Comparison of ENCODE assay signal across 14 mouse cellular contexts in genomic region chr4:99653216-99653607, GRCm38 (mm10). TPM values are rescaled to one million over a fixed set of nuclear protein-coding genes. Genes with fewer than 3 reads are reported as not detected.
DNase-seq lines count a peak whose midpoint lies in the region; ATAC-seq and TF ChIP-seq lines count a peak whose summit lies in the region.
"Had no signal": no experiment of that assay in that cellular context is flagged by ENCODE, and none has a peak within 500 bp of the region (broad histone marks: within the 10 kb centered on the region; RNA-seq: fewer than 3 reads in every experiment).

No protein-coding gene starts in this region.

- no peak for TF ChIP-seq POLR2A in heart, adult 2 months (IDR thresholded peaks at IDR 0.05; ENCODE audit: insufficient read depth, low read depth, low read length)

- no peak overlapping the region for H3K27ac ChIP-seq in heart, adult 2 months
- no peak overlapping the region for H3K27ac ChIP-seq in liver, postnatal 0 days (ENCODE audit: low read depth)
- no peak overlapping the region for H3K27ac ChIP-seq in ES-E14 (ENCODE audit: insufficient read depth, low read depth, low read length, poor library complexity, severe bottlenecking)
- peak overlapping the region; percentile 44 for H3K27ac ChIP-seq in hindbrain, embryonic 13.5 days
- no peak overlapping the region for H3K27ac ChIP-seq in forebrain, embryonic 16.5 days (ENCODE audit: low read length)
- H3K27ac ChIP-seq: liver, embryonic 13.5 days had no signal

- WGBS in heart, adult 2 months = 3% methylated on average over 25 of the region's 25 CpGs
- WGBS in liver, postnatal 0 days (ENCODE audit: insufficient replicate concordance) = 2% methylated on average over 25 of the region's 25 CpGs
- WGBS in hindbrain, embryonic 13.5 days = under 1% methylated on average over 25 of the region's 25 CpGs
- under 1% methylated on average over 25 of the region's 25 CpGs for WGBS in forebrain, embryonic 16.5 days

- H3K4me3 ChIP-seq in heart, adult 2 months = no peak overlapping the region
- no peak overlapping the region for H3K4me3 ChIP-seq in liver, postnatal 0 days (ENCODE audit: low read depth, low read length)
- peak overlapping the region; percentile 31 to 33 for H3K4me3 ChIP-seq in ES-E14 (ENCODE audit: insufficient read depth in 1 of 2, low read depth in 1 of 2, low read length in 2 of 2, poor library complexity in 1 of 2, severe bottlenecking in 1 of 2)
- H3K4me3 ChIP-seq in hindbrain, embryonic 13.5 days = peak overlapping the region; percentile 24
- no peak overlapping the region for H3K4me3 ChIP-seq in forebrain, embryonic 16.5 days (replicated peaks; ENCODE audit: low read length)
- H3K4me3 ChIP-seq: liver, embryonic 13.5 days had no signal

- ATAC-seq in liver, postnatal 0 days = no peak
- no peak for ATAC-seq in hindbrain, embryonic 13.5 days (ENCODE audit: low FRiP score)
- ATAC-seq in forebrain, embryonic 16.5 days = no peak
- ATAC-seq: Patski had no signal

- H3K27me3 ChIP-seq in heart, adult 2 months (ENCODE audit: control insufficient read depth, insufficient read depth, low read length) = peaks cover 56% of the 10 kb centered on the region
- H3K27me3 ChIP-seq in liver, postnatal 0 days (ENCODE audit: insufficient read depth, low read length) = peaks cover 99% of the 10 kb centered on the region
- peaks cover 98% of the 10 kb centered on the region for H3K27me3 ChIP-seq in hindbrain, embryonic 13.5 days
- peaks cover 68% of the 10 kb centered on the region for H3K27me3 ChIP-seq in forebrain, embryonic 16.5 days (replicated peaks; ENCODE audit: control insufficient read depth, insufficient read depth, low read length)
- H3K27me3 ChIP-seq: Patski had no signal

- no peak for TF ChIP-seq CTCF in heart, adult 2 months (IDR thresholded peaks at IDR 0.05)
- TF ChIP-seq CTCF in liver, postnatal 0 days (IDR thresholded peaks at IDR 0.05; ENCODE audit: low read depth) = no peak

- H3K9ac ChIP-seq in heart, adult 2 months (ENCODE audit: low read depth, low read length) = no peak overlapping the region
- no peak overlapping the region for H3K9ac ChIP-seq in liver, postnatal 0 days (replicated peaks)
- H3K9ac ChIP-seq in ES-E14 (ENCODE audit: insufficient read depth, low read depth, low read length, poor library complexity, severe bottlenecking) = peak overlapping the region; percentile 48; the same call in 1 of the 2 replicates
- peak overlapping the region; percentile 51; the same call in 1 of the 2 replicates for H3K9ac ChIP-seq in hindbrain, embryonic 13.5 days
- H3K9ac ChIP-seq in forebrain, embryonic 16.5 days (replicated peaks; ENCODE audit: low read depth, low read length) = no peak overlapping the region
- H3K9ac ChIP-seq: liver, embryonic 13.5 days had no signal

- peak; percentile 5 to 21 for DNase-seq in heart, adult 2 months
- no peak for DNase-seq in heart, adult 8-10 months (ENCODE audit: low spot score)
- DNase-seq in liver, postnatal 0 days = peak; percentile 16
- DNase-seq in liver (no peak), ES-E14 (ENCODE audit: low read depth, low spot score) (no peak)
- DNase-seq in urinary bladder, postnatal 10 days (ENCODE audit: low spot score) = no peak
- DNase-seq: adrenal gland, postnatal 10 days; kidney, adult 11 months; liver, embryonic 13.5 days had no signal

- no peak for TF ChIP-seq EP300 in heart, adult 2 months (IDR thresholded peaks at IDR 0.05; ENCODE audit: insufficient read depth, low read depth, low read length)
- no peak for TF ChIP-seq EP300 in liver, postnatal 0 days (IDR thresholded peaks at IDR 0.05; ENCODE audit: low read depth)

- H3K36me3 ChIP-seq in heart, adult 2 months (ENCODE audit: control insufficient read depth, insufficient read depth, low read length) = no peaks in the 10 kb centered on the region
- H3K36me3 ChIP-seq in liver, postnatal 0 days (replicated peaks; ENCODE audit: insufficient read depth, low read length) = no peaks in the 10 kb centered on the region
- no peaks in the 10 kb centered on the region; the same call in 1 of the 2 replicates for H3K36me3 ChIP-seq in ES-E14 (ENCODE audit: control insufficient read depth, insufficient read depth, low read length, poor library complexity, severe bottlenecking)
- no peaks in the 10 kb centered on the region for H3K36me3 ChIP-seq in hindbrain, embryonic 13.5 days
- no peaks in the 10 kb centered on the region for H3K36me3 ChIP-seq in forebrain, embryonic 16.5 days (ENCODE audit: control insufficient read depth, insufficient read depth)
- H3K36me3 ChIP-seq: liver, embryonic 13.5 days had no signal

- H3K9me3 ChIP-seq in liver, postnatal 0 days (ENCODE audit: low read length) = no peaks in the 10 kb centered on the region
- no peaks in the 10 kb centered on the region for H3K9me3 ChIP-seq in ES-E14 (ENCODE audit: control insufficient read depth, insufficient read depth, low read depth, low read length)
- H3K9me3 ChIP-seq in hindbrain, embryonic 13.5 days = no peaks in the 10 kb centered on the region
- H3K9me3 ChIP-seq in forebrain, embryonic 16.5 days (ENCODE audit: control insufficient read depth, low read length) = no peaks in the 10 kb centered on the region
- H3K9me3 ChIP-seq: liver, embryonic 13.5 days had no signal

- no peaks in the 10 kb centered on the region for H3K79me2 ChIP-seq in heart, adult 2 months (replicated peaks; ENCODE audit: control insufficient read depth, insufficient read depth, low read length)

- in situ Hi-C loops in ES-E14 (cut with MboI; ENCODE audit: low sequenced_read_pairs in 2 of 2, unreplicated experiment in 2 of 2) = no loop called here

- H3K4me2 ChIP-seq in liver, postnatal 0 days (ENCODE audit: low read depth, low read length) = no peak overlapping the region
- H3K4me2 ChIP-seq in hindbrain, embryonic 13.5 days = peak overlapping the region; percentile 47
- no peak overlapping the region for H3K4me2 ChIP-seq in forebrain, embryonic 16.5 days (ENCODE audit: low read length)
- H3K4me2 ChIP-seq: liver, embryonic 13.5 days had no signal

- intact Hi-C loops in heart, adult 2 months (cut with DNase I) = no loop called here

- no peaks in the 10 kb centered on the region for H3K4me1 ChIP-seq in heart, adult 2 months (ENCODE audit: control insufficient read depth, insufficient read depth, low read length)
- peaks cover 16% of the 10 kb centered on the region for H3K4me1 ChIP-seq in liver, postnatal 0 days (ENCODE audit: insufficient read depth)
- H3K4me1 ChIP-seq in ES-E14 (ENCODE audit: control insufficient read depth in 2 of 2, insufficient read depth in 2 of 2, low read length in 2 of 2, poor library complexity in 1 of 2) = peaks cover 2 to 3% of the 10 kb centered on the region in 2 experiments; a peak in 2 of 4 replicates
- peaks cover 38% of the 10 kb centered on the region for H3K4me1 ChIP-seq in hindbrain, embryonic 13.5 days (replicated peaks)
- H3K4me1 ChIP-seq in forebrain, embryonic 16.5 days (replicated peaks; ENCODE audit: control insufficient read depth, insufficient read depth, low read length) = peaks cover 27% of the 10 kb centered on the region

TF ChIP-seq in ES-E14, 5 proteins besides CTCF, POLR2A, EP300 and RAD21:
- TF ChIP-seq MAFK (IDR thresholded peaks at IDR 0.05; ENCODE audit: insufficient read depth, low read depth, low read length) (no peak), HCFC1 (IDR thresholded peaks at IDR 0.05; ENCODE audit: borderline replicate concordance, insufficient read depth, low read length) (no peak), CHD2 (IDR thresholded peaks at IDR 0.05; ENCODE audit: low read depth, low read length) (no peak), ZC3H11A (IDR thresholded peaks at IDR 0.05; ENCODE audit: borderline replicate concordance, low read depth, low read length) (no peak), ZNF384 (IDR thresholded peaks at IDR 0.05; ENCODE audit: low read depth, low read length) (no peak)
TF ChIP-seq in ES-E14: peak in this region for 0.

RNA-seq across cellular contexts. Expression of gene Foxd3, which starts 2.9 kb away (rescaled TPM):
- total RNA-seq in heart, adult 2 months (2021) = under 1 TPM; 0.27 to 0.86 TPM
- 0.59 and 0.62 TPM in 2 replicates for polyA plus RNA-seq in heart, adult 2 months (2012; rRNA removed)
- under 1 TPM; 0.34 to 0.69 (median 0.41) TPM for total RNA-seq in heart, adult 8-10 months (2022)
- polyA plus RNA-seq in liver, postnatal 0 days (2015; fragmentation: Nextera tagmentation; extraction: Ambion mirVana) = not detected in 2 replicates
- 26.1 and 34.7 TPM in 2 replicates for total RNA-seq in ES-E14 (2012; rRNA removed)
- polyA plus RNA-seq in hindbrain, embryonic 13.5 days (2015; fragmentation: Nextera tagmentation; extraction: Ambion mirVana) = 2.2 TPM in 2 replicates
- 0.10 and 0.14 TPM in 2 replicates for polyA plus RNA-seq in forebrain, embryonic 16.5 days (2015; fragmentation: Nextera tagmentation; extraction: Ambion mirVana)
- total RNA-seq: layer of hippocampus, postnatal 10 days had no signal
- polyA plus RNA-seq: C2C12; liver, embryonic 13.5 days; Patski had no signal

Comparison
In these comparisons a context has a peak if more than half of its experiments do, and no peak if none do; other contexts are left out.
1. DNase-seq: peak in heart, adult 2 months (2 of 2) and liver, postnatal 0 days (single experiment); none in heart, adult 8-10 months (single experiment), liver (single experiment), ES-E14 (single experiment) and urinary bladder, postnatal 10 days (single experiment).
2. H3K4me3 ChIP-seq: peak in ES-E14 (2 of 2) and hindbrain, embryonic 13.5 days (single experiment); none in heart, adult 2 months (single experiment), liver, postnatal 0 days (single experiment) and forebrain, embryonic 16.5 days (single experiment).
3. H3K9ac ChIP-seq: peak in ES-E14 (single experiment) and hindbrain, embryonic 13.5 days (single experiment); none in heart, adult 2 months (single experiment), liver, postnatal 0 days (single experiment) and forebrain, embryonic 16.5 days (single experiment).